Mouse (Mus musculus): Measurements from ENCODE around the gene Fam193b.

The Fam193b gene

GRCm38 (mm10) chr13:55527834-55528772 lies 42.8 kb downstream of the Fam193b start:
- peak in 1 of 2 experiments; percentile 53 for DNase-seq (ENCODE audit: low read depth in 1 of 2, low spot score in 2 of 2)

GRCm38 (mm10) chr13:55527212-55527611 lies 43.7 kb downstream of the Fam193b start:
- no peak for DNase-seq (ENCODE audit: low read depth in 1 of 2, low spot score in 2 of 2)

- DNase-seq (ENCODE audit: low read depth in 1 of 2, low spot score in 2 of 2): no peak
These were observed 45.0 kb downstream of the Fam193b start for GRCm38 (mm10) chr13:55525733-55526553.

GRCm38 (mm10) chr13:55523951-55524600 lies 46.8 kb downstream of the Fam193b start:
- DNase-seq (ENCODE audit: low read depth in 1 of 2, low spot score in 2 of 2): no peak

- DNase-seq (ENCODE audit: low read depth in 1 of 2, low spot score in 2 of 2): no peak
These were observed 47.6 kb downstream of the Fam193b start for GRCm38 (mm10) chr13:55523278-55523677.

GRCm38 (mm10) chr13:55522730-55523129 lies 48.2 kb downstream of the Fam193b start:
- no peak for DNase-seq (ENCODE audit: low read depth in 1 of 2, low spot score in 2 of 2)

- no peak for DNase-seq (ENCODE audit: low read depth in 1 of 2, low spot score in 2 of 2)
These were observed 51.3 kb downstream of the Fam193b start for GRCm38 (mm10) chr13:55519606-55520005.

GRCm38 (mm10) chr13:55516955-55517354 lies 54.0 kb downstream of the Fam193b start:
- DNase-seq (ENCODE audit: low read depth in 1 of 2, low spot score in 2 of 2): peak in 1 of 2 experiments; percentile 77

GRCm38 (mm10) chr13:55513828-55514227 lies 57.1 kb downstream of the Fam193b start:
- no peak for DNase-seq (ENCODE audit: low read depth in 1 of 2, low spot score in 2 of 2)

- peak; percentile 49 to 78 for DNase-seq (ENCODE audit: low read depth in 1 of 2, low spot score in 2 of 2)
These were observed 57.7 kb downstream of the Fam193b start, which contains the start of gene Pdlim7 for GRCm38 (mm10) chr13:55513111-55513748. Gene Pdlim7 (minus strand): TSS chr13:55513676.

GRCm38 (mm10) chr13:55512379-55513031 lies 58.4 kb downstream of the Fam193b start:
- DNase-seq (ENCODE audit: low read depth in 1 of 2, low spot score in 2 of 2): no peak

GRCm38 (mm10) chr13:55511492-55511861 lies 59.4 kb downstream of the Fam193b start:
- DNase-seq (ENCODE audit: low read depth in 1 of 2, low spot score in 2 of 2): no peak

GRCm38 (mm10) chr13:55510668-55511491 lies 60.0 kb downstream of the Fam193b start:
- DNase-seq (ENCODE audit: low read depth in 1 of 2, low spot score in 2 of 2): peak; percentile 37 to 50

- DNase-seq (ENCODE audit: low read depth in 1 of 2, low spot score in 2 of 2): peak in 1 of 2 experiments; percentile 51
These were observed 60.6 kb downstream of the Fam193b start for GRCm38 (mm10) chr13:55510332-55510667.

- DNase-seq (ENCODE audit: low read depth in 1 of 2, low spot score in 2 of 2): no peak
These were observed 62.4 kb downstream of the Fam193b start for GRCm38 (mm10) chr13:55508531-55508930.

- DNase-seq (ENCODE audit: low read depth in 1 of 2, low spot score in 2 of 2): no peak
These were observed 63.0 kb downstream of the Fam193b start for GRCm38 (mm10) chr13:55507877-55508276.

GRCm38 (mm10) chr13:55506697-55507096 lies 64.2 kb downstream of the Fam193b start:
- DNase-seq (ENCODE audit: low read depth in 1 of 2, low spot score in 2 of 2): no peak

- no peak for DNase-seq (ENCODE audit: low read depth in 1 of 2, low spot score in 2 of 2)
These were observed 65.1 kb downstream of the Fam193b start for GRCm38 (mm10) chr13:55505810-55506209.

- no peak for DNase-seq (ENCODE audit: low read depth in 1 of 2, low spot score in 2 of 2)
These were observed 66.5 kb downstream of the Fam193b start for GRCm38 (mm10) chr13:55504390-55504789.

Data from monocyte, adult 2 months (primary cell).